Mouse (Mus musculus) lung, adult 10 weeks (tissue): ENCODE measurements around the gene Nfil3. TPM values are rescaled to one million over a fixed set of nuclear protein-coding genes. Genes with fewer than 3 reads are reported as not detected.

ENCODE experiments used
- polyA plus RNA-seq: library from polyadenylated mRNA; stranded (reverse); fragments of 350-450 nt; fragmentation: Illumina TruSeq; extraction: RNeasy Lipid Tissue Mini Kit (QIAGEN cat#74804); gene quantifications from one replicate; pipeline ENCODE4 v1.2.3, GENCODE M21; 2014; ENCODE audit warnings: low read depth, low replicate concordance; ENCODE audit not compliant: insufficient read depth

Gene Nfil3
- 11.2 TPM for polyA plus RNA-seq

GRCm38 (mm10) chr13:52980951-52981421 is at the start of gene Nfil3:
Gene Nfil3 (minus strand): TSS chr13:52981073.

GRCm38 (mm10) chr13:52929209-52930171 is 51.4 kb downstream of the Nfil3 start, which contains the start of gene Auh:
Gene Auh (minus strand): TSS chr13:52929681.

Other genes with a start within 250 kb of the Nfil3 start
- gene Auh, start 51.4 kb downstream of the Nfil3 start, polyA plus RNA-seq, result 34.0 TPM